Mouse (Mus musculus) liver, embryonic 14.5 days (tissue): ENCODE measurements around the gene Sdhb.

Experiments used
- CTCF ChIP-seq: IDR thresholded peaks from 2 replicates; pipeline ENCODE4 v1.5.1; 2016; ENCODE audit warnings: antibody characterized with exemption, low read depth, control low read depth
- EP300 ChIP-seq: IDR thresholded peaks from 2 replicates; pipeline ENCODE4 v1.6.1; 2016; ENCODE audit warnings: antibody characterized with exemption, low read depth

DNA sequence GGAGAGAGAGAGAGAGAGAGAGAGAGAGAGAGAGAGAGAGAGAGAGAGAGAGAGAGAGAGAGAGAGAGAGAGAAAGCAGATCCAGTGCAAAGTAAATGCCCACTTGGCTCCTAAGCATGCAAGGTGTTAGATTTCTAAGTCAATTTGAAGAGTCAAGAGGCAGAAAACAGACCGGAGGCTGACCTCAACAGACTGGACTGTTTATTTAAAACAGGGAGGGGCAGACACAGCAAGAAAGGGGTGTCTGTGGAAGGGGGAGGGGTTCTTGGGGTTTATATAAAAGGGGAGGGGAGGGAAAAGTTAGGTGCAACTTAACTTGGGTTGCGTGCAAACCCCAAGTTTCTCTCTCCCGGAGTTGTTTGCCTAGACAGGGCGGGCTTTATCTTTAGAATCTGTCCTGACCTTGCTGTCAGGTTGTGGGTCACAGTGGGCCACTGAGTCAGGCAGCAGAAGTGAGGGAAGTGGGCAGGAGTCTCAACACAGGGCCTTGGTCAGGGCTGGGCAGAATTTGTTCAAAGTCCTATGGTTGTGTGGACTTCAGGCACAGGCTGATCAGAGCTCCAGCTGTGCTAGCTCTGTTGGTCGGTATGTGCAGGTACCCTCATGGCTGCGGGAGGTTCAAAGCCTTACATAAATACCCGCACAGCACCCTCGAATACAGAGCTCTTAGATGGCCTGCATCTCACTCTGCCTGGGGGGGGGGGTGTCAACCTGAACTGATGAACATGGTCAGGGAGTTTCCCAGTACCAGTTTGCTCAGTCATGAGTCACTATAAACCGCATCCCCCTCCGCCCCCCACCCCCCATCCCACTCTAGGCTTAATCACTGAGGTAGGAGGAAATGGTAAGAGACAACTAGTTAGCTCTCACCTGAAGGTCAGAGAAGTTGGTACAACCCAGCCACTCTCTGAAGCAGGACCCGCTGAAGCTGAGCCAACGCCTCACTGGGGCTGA, 13.2 kb upstream of the Sdhb start:
- TF ChIP-seq EP300, result no peak
- no peak for TF ChIP-seq CTCF
